Mouse (Mus musculus): ENCODE data around the gene Tox3.

GRCm38 (mm10) chr8:90243957-90244356 is 104.2 kb downstream of the Tox3 start:
- no peak for TF ChIP-seq MXI1 (IDR thresholded peaks at IDR 0.05; ENCODE audit: low read depth, low read length)
- no peak for TF ChIP-seq EP300 (IDR thresholded peaks at IDR 0.05; ENCODE audit: low read length)
